Mouse (Mus musculus): ENCODE results near the gene Pcbp4. TPM values are rescaled to one million over a fixed set of nuclear protein-coding genes. Genes with fewer than 3 reads are reported as not detected.
A peak's percentile ranks its signal among the peaks of the same experiment; 100 is the strongest.

Gene Pcbp4
- total RNA-seq, 1 experiment from 2014 or later: 1.2 TPM

GRCm38 (mm10) chr9:106436566-106436965, 16.5 kb upstream of the Pcbp4 start:
- ATAC-seq (ENCODE audit: extremely low read depth, insufficient number of reproducible peaks, low FRiP score, poor library complexity, severe bottlenecking): no peak

GRCm38 (mm10) chr9:106442680-106443079, 10.4 kb upstream of the Pcbp4 start:
- ATAC-seq (ENCODE audit: extremely low read depth, insufficient number of reproducible peaks, low FRiP score, poor library complexity, severe bottlenecking): no peak

- no peak for ATAC-seq (ENCODE audit: extremely low read depth, insufficient number of reproducible peaks, low FRiP score, poor library complexity, severe bottlenecking)
Observed at GRCm38 (mm10) chr9:106444836-106445235, 8.3 kb upstream of the Pcbp4 start.

- peak; percentile 65 for ATAC-seq (ENCODE audit: extremely low read depth, insufficient number of reproducible peaks, low FRiP score, poor library complexity, severe bottlenecking)
Observed at GRCm38 (mm10) chr9:106447348-106447747, 5.7 kb upstream of the Pcbp4 start, which contains the start of the genes Abhd14b and Abhd14a. Gene Abhd14b, plus strand, starts transcription at chr9:106447459. Gene Abhd14a, minus strand, starts transcription at chr9:106447678.

GRCm38 (mm10) chr9:106447951-106448350, 5.1 kb upstream of the Pcbp4 start:
- ATAC-seq (ENCODE audit: extremely low read depth, insufficient number of reproducible peaks, low FRiP score, poor library complexity, severe bottlenecking): no peak

GRCm38 (mm10) chr9:106448498-106449031, 4.5 kb upstream of the Pcbp4 start:
- ATAC-seq (ENCODE audit: extremely low read depth, insufficient number of reproducible peaks, low FRiP score, poor library complexity, severe bottlenecking): peak; percentile 66

- no peak for ATAC-seq (ENCODE audit: extremely low read depth, insufficient number of reproducible peaks, low FRiP score, poor library complexity, severe bottlenecking)
Observed at GRCm38 (mm10) chr9:106449947-106450346, 3.1 kb upstream of the Pcbp4 start.

GRCm38 (mm10) chr9:106450661-106451060, 2.4 kb upstream of the Pcbp4 start:
- no peak for ATAC-seq (ENCODE audit: extremely low read depth, insufficient number of reproducible peaks, low FRiP score, poor library complexity, severe bottlenecking)

GRCm38 (mm10) chr9:106451298-106451697, 1.8 kb upstream of the Pcbp4 start:
- ATAC-seq (ENCODE audit: extremely low read depth, insufficient number of reproducible peaks, low FRiP score, poor library complexity, severe bottlenecking): no peak

- no peak for ATAC-seq (ENCODE audit: extremely low read depth, insufficient number of reproducible peaks, low FRiP score, poor library complexity, severe bottlenecking)
Observed at GRCm38 (mm10) chr9:106451899-106452298, 1.2 kb upstream of the Pcbp4 start.

GRCm38 (mm10) chr9:106452351-106452750, 740 bp upstream of the Pcbp4 start:
- ATAC-seq (ENCODE audit: extremely low read depth, insufficient number of reproducible peaks, low FRiP score, poor library complexity, severe bottlenecking): no peak

- no peak for ATAC-seq (ENCODE audit: extremely low read depth, insufficient number of reproducible peaks, low FRiP score, poor library complexity, severe bottlenecking)
Observed at GRCm38 (mm10) chr9:106452821-106453220, 270 bp upstream of the Pcbp4 start.

- ATAC-seq (ENCODE audit: extremely low read depth, insufficient number of reproducible peaks, low FRiP score, poor library complexity, severe bottlenecking): no peak
Observed at GRCm38 (mm10) chr9:106454071-106454761, 1.1 kb downstream of the Pcbp4 start.

GRCm38 (mm10) chr9:106454888-106455681, 2.0 kb downstream of the Pcbp4 start:
- no peak for ATAC-seq (ENCODE audit: extremely low read depth, insufficient number of reproducible peaks, low FRiP score, poor library complexity, severe bottlenecking)

GRCm38 (mm10) chr9:106456325-106457162, 3.5 kb downstream of the Pcbp4 start:
- no peak for ATAC-seq (ENCODE audit: extremely low read depth, insufficient number of reproducible peaks, low FRiP score, poor library complexity, severe bottlenecking)

- ATAC-seq (ENCODE audit: extremely low read depth, insufficient number of reproducible peaks, low FRiP score, poor library complexity, severe bottlenecking): no peak
Observed at GRCm38 (mm10) chr9:106457163-106457559, 4.1 kb downstream of the Pcbp4 start.

GRCm38 (mm10) chr9:106457920-106458319, 4.8 kb downstream of the Pcbp4 start:
- ATAC-seq (ENCODE audit: extremely low read depth, insufficient number of reproducible peaks, low FRiP score, poor library complexity, severe bottlenecking): no peak

GRCm38 (mm10) chr9:106459946-106460345, 6.9 kb downstream of the Pcbp4 start:
- ATAC-seq (ENCODE audit: extremely low read depth, insufficient number of reproducible peaks, low FRiP score, poor library complexity, severe bottlenecking): no peak

- no peak for ATAC-seq (ENCODE audit: extremely low read depth, insufficient number of reproducible peaks, low FRiP score, poor library complexity, severe bottlenecking)
Observed at GRCm38 (mm10) chr9:106460401-106461025, 7.4 kb downstream of the Pcbp4 start.
